Comparison of ENCODE assay signal across 28 mouse cellular contexts in genomic region chr9:70338894-70339293, GRCm38 (mm10).
A peak's percentile ranks its signal among the peaks of the same experiment; 100 is the strongest.
DNase-seq lines count a peak whose midpoint lies in the region; ATAC-seq and TF ChIP-seq lines count a peak whose summit lies in the region.
"Had no signal": no experiment of that assay in that cellular context is flagged by ENCODE, and none has a peak within 500 bp of the region (broad histone marks: within the 10 kb centered on the region; RNA-seq: fewer than 3 reads in every experiment).

No protein-coding gene starts in this region.

- H3K27ac ChIP-seq in forebrain, embryonic 14.5 days (ENCODE audit: low read depth, low read length), result no peak overlapping the region
- H3K27ac ChIP-seq in forebrain, postnatal 0 days (ENCODE audit: low read depth, low read length), result no peak overlapping the region
- H3K27ac ChIP-seq in layer of hippocampus, adult 2 months, result peak overlapping the region; percentile 60
- H3K27ac ChIP-seq: embryonic facial prominence, embryonic 12.5 days; embryonic facial prominence, embryonic 15.5 days; forebrain, embryonic 15.5 days; gastrocnemius, adult 2 months; heart, adult 2 months; heart, embryonic 10.5 days; heart, embryonic 13.5 days; hindbrain, embryonic 14.5 days; hindbrain, postnatal 0 days had no signal

- no peak overlapping the region for H3K9ac ChIP-seq in forebrain, embryonic 14.5 days (ENCODE audit: low read length)
- H3K9ac ChIP-seq in forebrain, postnatal 0 days, result no peak overlapping the region
- H3K9ac ChIP-seq: embryonic facial prominence, embryonic 12.5 days; embryonic facial prominence, embryonic 15.5 days; forebrain, embryonic 15.5 days; heart, embryonic 13.5 days; hindbrain, embryonic 14.5 days had no signal

- H3K4me2 ChIP-seq in forebrain, embryonic 14.5 days (ENCODE audit: low read length), result no peak overlapping the region
- H3K4me2 ChIP-seq in forebrain, postnatal 0 days (ENCODE audit: low read depth), result no peak overlapping the region
- H3K4me2 ChIP-seq: embryonic facial prominence, embryonic 12.5 days; embryonic facial prominence, embryonic 15.5 days; forebrain, embryonic 15.5 days; heart, embryonic 13.5 days; hindbrain, embryonic 14.5 days had no signal

- ATAC-seq in forebrain, embryonic 14.5 days, result no peak
- no peak for ATAC-seq in forebrain, postnatal 0 days
- ATAC-seq: forebrain, embryonic 15.5 days; hindbrain, postnatal 0 days; inflammation-experienced regulatory T-cells, adult 6 months; intestine, embryonic 16.5 days; Patski had no signal

- H3K4me3 ChIP-seq in forebrain, embryonic 14.5 days (ENCODE audit: low read depth, low read length), result no peak overlapping the region
- no peak overlapping the region for H3K4me3 ChIP-seq in forebrain, postnatal 0 days (ENCODE audit: low read depth, low read length)
- no peak overlapping the region for H3K4me3 ChIP-seq in layer of hippocampus, adult 2 months
- H3K4me3 ChIP-seq: embryonic facial prominence, embryonic 12.5 days; embryonic facial prominence, embryonic 15.5 days; forebrain, embryonic 15.5 days; gastrocnemius, adult 2 months; heart, adult 2 months; heart, embryonic 10.5 days; heart, embryonic 13.5 days had no signal

- H3K27me3 ChIP-seq in forebrain, embryonic 14.5 days (replicated peaks; ENCODE audit: control insufficient read depth, insufficient read depth, low read length), result no peaks in the 10 kb centered on the region
- H3K27me3 ChIP-seq in forebrain, postnatal 0 days (ENCODE audit: insufficient read depth, low read length), result no peaks in the 10 kb centered on the region
- H3K27me3 ChIP-seq: embryonic facial prominence, embryonic 12.5 days; embryonic facial prominence, embryonic 15.5 days; forebrain, embryonic 15.5 days; heart, embryonic 13.5 days; Patski had no signal

- no peaks in the 10 kb centered on the region for H3K4me1 ChIP-seq in forebrain, embryonic 14.5 days (ENCODE audit: control insufficient read depth, insufficient read depth, low read length)
- H3K4me1 ChIP-seq in forebrain, postnatal 0 days (ENCODE audit: insufficient read depth), result no peaks in the 10 kb centered on the region
- H3K4me1 ChIP-seq: embryonic facial prominence, embryonic 12.5 days; embryonic facial prominence, embryonic 15.5 days; forebrain, embryonic 15.5 days; heart, embryonic 10.5 days; heart, embryonic 13.5 days had no signal

- intact Hi-C loops in gastrocnemius, postnatal 14 days (cut with DNase I; ENCODE audit: low total_unique reads), result no loop called here

- H3K9me3 ChIP-seq in forebrain, embryonic 14.5 days (replicated peaks; ENCODE audit: control insufficient read depth, low read length), result no peaks in the 10 kb centered on the region
- H3K9me3 ChIP-seq in forebrain, postnatal 0 days (ENCODE audit: low read length), result no peaks in the 10 kb centered on the region
- H3K9me3 ChIP-seq: embryonic facial prominence, embryonic 12.5 days; embryonic facial prominence, embryonic 15.5 days; forebrain, embryonic 15.5 days; heart, embryonic 10.5 days; heart, embryonic 13.5 days had no signal

- peak; percentile 22 for DNase-seq in forebrain, embryonic 14.5 days (ENCODE audit: low spot score)
- DNase-seq in forebrain, postnatal 0 days, result no peak
- peak in 1 of 2 experiments; percentile 11 for DNase-seq in layer of hippocampus, adult 2 months (ENCODE audit: low spot score in 2 of 2)
- no peak for DNase-seq in layer of hippocampus, adult 11-12 months (ENCODE audit: low spot score)
- peak; percentile 15 for DNase-seq in right cerebral cortex, postnatal 25 days
- DNase-seq in right cerebral cortex, postnatal 4 days, result no peak
- no peak for DNase-seq in Muller cell, postnatal 12 days (ENCODE audit: inconsistent ontology term)
- no peak for DNase-seq in gastrocnemius, postnatal 14 days
- DNase-seq: adrenal gland, adult 2 months; adrenal gland, postnatal 14 days; cerebellum, adult 18-20 months; cerebellum, adult 9-10 months; cerebellum, postnatal 14 days; gastrocnemius, adult 2 months; gastrocnemius, postnatal 36 days; heart, adult 2 months; heart, postnatal 14 days; heart, postnatal 4 days had no signal

- H3K36me3 ChIP-seq in forebrain, embryonic 14.5 days (ENCODE audit: control insufficient read depth, insufficient read depth, low read length), result no peaks in the 10 kb centered on the region
- no peaks in the 10 kb centered on the region for H3K36me3 ChIP-seq in forebrain, postnatal 0 days (ENCODE audit: insufficient read depth)

- TF ChIP-seq CTCF in forebrain, postnatal 0 days (IDR thresholded peaks at IDR 0.05; ENCODE audit: low read depth), result no peak
- no peak for TF ChIP-seq CTCF in layer of hippocampus, adult 2 months (conservative IDR thresholded peaks at IDR 0.05)

Comparison
In these comparisons a context has a peak if more than half of its experiments do, and no peak if none do; other contexts are left out.
1. DNase-seq: peak in forebrain, embryonic 14.5 days (single experiment) and right cerebral cortex, postnatal 25 days (single experiment); none in forebrain, postnatal 0 days (single experiment), layer of hippocampus, adult 11-12 months (single experiment), right cerebral cortex, postnatal 4 days (single experiment), Muller cell, postnatal 12 days (single experiment) and gastrocnemius, postnatal 14 days (single experiment).